Mouse (Mus musculus) left cerebral cortex, postnatal 36 days (tissue): ENCODE data around the gene Fnbp1l. TPM values are rescaled to one million over a fixed set of nuclear protein-coding genes. Genes with fewer than 3 reads are reported as not detected.
A peak's percentile ranks its signal among the peaks of the same experiment; 100 is the strongest.

Experiments
- DNase-seq, 2 experiments: peaks; one replicate each; pipeline ENCODE4 v3.0.0; 2021 to 2022; ENCODE audit warnings: low spot score in 2 of 2, mixed read lengths in 1 of 2
- intact Hi-C: fragments of 180-260 bp; cut with DNase I; formaldehyde crosslinking; loops from one replicate; pipeline ENCODE4 v1.15.1; 2025
- microRNA-seq: library from miRNA; unstranded; fragments of <30 nt; microRNA quantifications from one replicate; pipeline ENCODE4 v1.2.0, GENCODE M21; 2022
- total RNA-seq, 2 experiments: library from RNA; stranded (reverse); gene quantifications; 2 replicates each; pipeline ENCODE4 v1.2.3; 2021

Gene Fnbp1l
- total RNA-seq, 2 experiments from 2014 or later = 82.7 to 117 TPM

- intact Hi-C loops = loop anchor here (5.0 kb wide), 1 partner anchor 129 kb away; no protein-coding TSS in a partner anchor
- no peak for DNase-seq
Observed at GRCm38 (mm10) chr3:122507826-122508225, 111.7 kb downstream of the Fnbp1l start.

GRCm38 (mm10) chr3:122506343-122506916 is 113.1 kb downstream of the Fnbp1l start:
- intact Hi-C loops = loop anchor here (1.0 to 5.0 kb wide), 2 partner anchors 113 to 131 kb away; partner anchors contain the start of gene Fnbp1l
- DNase-seq = peak; percentile 69 to 74

- intact Hi-C loops = no loop called here
Observed at GRCm38 (mm10) chr3:122500929-122501328, 118.6 kb downstream of the Fnbp1l start.

GRCm38 (mm10) chr3:122499647-122500046 is 119.9 kb downstream of the Fnbp1l start:
- intact Hi-C loops = no loop called here
- DNase-seq = no peak

More at GRCm38 (mm10) chr3:122500929-122501328, 118.6 kb downstream of the Fnbp1l start:
- DNase-seq = no peak

- no peak for DNase-seq
- intact Hi-C loops = no loop called here
Observed at GRCm38 (mm10) chr3:122498528-122498927, 121.0 kb downstream of the Fnbp1l start.

GRCm38 (mm10) chr3:122497871-122498270 is 121.6 kb downstream of the Fnbp1l start:
- DNase-seq = no peak
- intact Hi-C loops = no loop called here

GRCm38 (mm10) chr3:122494764-122495163 is 124.8 kb downstream of the Fnbp1l start:
- no peak for DNase-seq
- intact Hi-C loops = no loop called here

GRCm38 (mm10) chr3:122492872-122493615 is 126.5 kb downstream of the Fnbp1l start:
- no peak for DNase-seq
- intact Hi-C loops = no loop called here

GRCm38 (mm10) chr3:122492006-122492405 is 127.5 kb downstream of the Fnbp1l start:
- intact Hi-C loops = no loop called here
- no peak for DNase-seq

GRCm38 (mm10) chr3:122490574-122490973 is 128.9 kb downstream of the Fnbp1l start:
- intact Hi-C loops = no loop called here
- peak; percentile 55 to 62 for DNase-seq

Small RNA genes lying within 50 kb of the gene (microRNA-seq; reads per million reads assigned to microRNA genes)
- not detected for gene Mir7657

Other genes with a start within 250 kb of the Fnbp1l start
- gene Pde5a, start 109.2 kb upstream of the Fnbp1l start, total RNA-seq = 10 to 100 TPM in 1 of 2 experiments, 1 to 10 TPM in 1; 10.0 to 17.3 TPM